In the genomic region with DNA sequence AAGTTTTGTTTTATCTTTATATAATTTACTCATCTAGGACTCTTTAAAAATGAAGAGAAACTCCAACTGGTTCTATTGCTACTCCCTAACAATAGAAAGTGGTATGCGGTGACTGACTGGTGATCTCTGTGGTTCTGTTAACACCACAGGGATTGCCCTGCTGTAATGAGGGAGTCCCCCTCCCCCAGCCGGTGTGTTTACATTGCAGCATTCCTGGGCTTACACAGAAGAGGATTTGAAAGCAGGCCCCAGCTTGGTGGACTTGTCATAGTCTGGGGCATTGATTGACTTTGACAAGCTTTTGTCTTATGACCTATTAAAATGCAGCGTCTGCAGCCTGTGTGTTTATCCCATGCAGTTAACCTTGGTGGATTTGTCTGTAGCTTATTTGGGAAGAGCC, we compare ENCODE assay signal across 9 mouse cellular contexts.
DNase-seq lines count a peak whose midpoint lies in the region; ATAC-seq and TF ChIP-seq lines count a peak whose summit lies in the region.
"Had no signal": no experiment of that assay in that cellular context is flagged by ENCODE, and none has a peak within 500 bp of the region (broad histone marks: within the 10 kb centered on the region; RNA-seq: fewer than 3 reads in every experiment).

No protein-coding gene starts in this region.

- TF ChIP-seq CTCF in hindbrain, postnatal 0 days (IDR thresholded peaks at IDR 0.05; ENCODE audit: low read depth), result no peak
- no peak for TF ChIP-seq CTCF in cerebellum, adult 2 months (IDR thresholded peaks at IDR 0.05; ENCODE audit: borderline replicate concordance, insufficient read depth, low read depth, low read length)

- no peak overlapping the region for H3K9ac ChIP-seq in hindbrain, embryonic 11.5 days (ENCODE audit: low read depth, low read length)
- H3K9ac ChIP-seq in hindbrain, postnatal 0 days (replicated peaks; ENCODE audit: low read length), result no peak overlapping the region
- no peak overlapping the region for H3K9ac ChIP-seq in hindbrain, embryonic 13.5 days

- no peaks in the 10 kb centered on the region for H3K36me3 ChIP-seq in hindbrain, embryonic 11.5 days (ENCODE audit: control insufficient read depth, insufficient read depth, low read length)
- H3K36me3 ChIP-seq in hindbrain, postnatal 0 days (ENCODE audit: insufficient read depth, low read length), result no peaks in the 10 kb centered on the region
- no peaks in the 10 kb centered on the region for H3K36me3 ChIP-seq in hindbrain, embryonic 13.5 days

- no peaks in the 10 kb centered on the region for H3K4me1 ChIP-seq in hindbrain, embryonic 11.5 days (replicated peaks; ENCODE audit: control insufficient read depth, insufficient read depth, low read length)
- H3K4me1 ChIP-seq in hindbrain, postnatal 0 days (ENCODE audit: insufficient read depth, low read length), result no peaks in the 10 kb centered on the region
- H3K4me1 ChIP-seq in hindbrain, embryonic 13.5 days (replicated peaks), result peaks cover 5% of the 10 kb centered on the region
- no peaks in the 10 kb centered on the region for H3K4me1 ChIP-seq in cerebellum, adult 2 months (ENCODE audit: control insufficient read depth, insufficient read depth, low read length)

- TF ChIP-seq POLR2A in cerebellum, adult 2 months (IDR thresholded peaks at IDR 0.05; ENCODE audit: borderline replicate concordance, insufficient read depth, low read length), result no peak

- ATAC-seq in hindbrain, embryonic 11.5 days (ENCODE audit: low FRiP score), result peak; percentile 51; the same call in 1 of the 2 replicates
- ATAC-seq in hindbrain, postnatal 0 days, result no peak
- ATAC-seq in hindbrain, embryonic 13.5 days (ENCODE audit: low FRiP score), result 0 out of 2 replicates have a peak, but pooled peaks have one; percentile 43

- DNase-seq in hindbrain, embryonic 11.5 days (ENCODE audit: low spot score), result no peak
- DNase-seq in hindbrain, postnatal 0 days (ENCODE audit: low spot score), result no peak
- peak; percentile 34 for DNase-seq in 3134 (ENCODE audit: extremely low read depth, insufficient read length, low spot score)
- peak; percentile 99 for DNase-seq in Muller cell, postnatal 12 days (ENCODE audit: inconsistent ontology term)
- DNase-seq in cerebellum, adult 2 months, result no peak
- DNase-seq in left cerebral cortex, postnatal 4 days, result no peak
- no peak for DNase-seq in gastrocnemius, postnatal 10 days
- DNase-seq: cerebellum, adult 11-12 months had no signal

- H3K9me3 ChIP-seq in hindbrain, embryonic 11.5 days (ENCODE audit: control insufficient read depth, low read length), result no peaks in the 10 kb centered on the region
- H3K9me3 ChIP-seq in hindbrain, postnatal 0 days (ENCODE audit: low read length), result no peaks in the 10 kb centered on the region
- H3K9me3 ChIP-seq in hindbrain, embryonic 13.5 days, result no peaks in the 10 kb centered on the region

- no peaks in the 10 kb centered on the region for H3K27me3 ChIP-seq in hindbrain, embryonic 11.5 days (ENCODE audit: control insufficient read depth, insufficient read depth, low read length)
- no peaks in the 10 kb centered on the region for H3K27me3 ChIP-seq in hindbrain, postnatal 0 days (ENCODE audit: insufficient read depth, low read length)
- no peaks in the 10 kb centered on the region for H3K27me3 ChIP-seq in hindbrain, embryonic 13.5 days
- no peaks in the 10 kb centered on the region for H3K27me3 ChIP-seq in cerebellum, adult 2 months (ENCODE audit: control insufficient read depth, insufficient read depth, low read length)

- intact Hi-C loops in left cerebral cortex, postnatal 4 days (cut with DNase I), result no loop called here

- WGBS in hindbrain, embryonic 11.5 days, result 8% methylated on average over 3 of the region's 3 CpGs
- WGBS in hindbrain, postnatal 0 days, result 17% methylated on average over 3 of the region's 3 CpGs
- 17% methylated on average over 3 of the region's 3 CpGs for WGBS in hindbrain, embryonic 13.5 days
- WGBS in cerebellum, adult 2 months, result 40% methylated on average over 3 of the region's 3 CpGs

- no peak overlapping the region for H3K27ac ChIP-seq in hindbrain, embryonic 11.5 days (ENCODE audit: low read depth, low read length)
- H3K27ac ChIP-seq in hindbrain, postnatal 0 days, result no peak overlapping the region
- no peak overlapping the region for H3K27ac ChIP-seq in hindbrain, embryonic 13.5 days
- no peak overlapping the region for H3K27ac ChIP-seq in cerebellum, adult 2 months (ENCODE audit: insufficient read depth, low read length)

- no peak overlapping the region for H3K4me3 ChIP-seq in hindbrain, embryonic 11.5 days (ENCODE audit: low read depth, low read length)
- H3K4me3 ChIP-seq in hindbrain, postnatal 0 days (ENCODE audit: low read length), result no peak overlapping the region
- H3K4me3 ChIP-seq in hindbrain, embryonic 13.5 days, result no peak overlapping the region
- H3K4me3 ChIP-seq in cerebellum, adult 2 months (replicated peaks; ENCODE audit: insufficient read depth, low read depth, low read length), result no peak overlapping the region

- H3K4me2 ChIP-seq in hindbrain, embryonic 11.5 days (replicated peaks; ENCODE audit: low read depth, low read length), result no peak overlapping the region
- no peak overlapping the region for H3K4me2 ChIP-seq in hindbrain, postnatal 0 days (ENCODE audit: low read depth, low read length)
- H3K4me2 ChIP-seq in hindbrain, embryonic 13.5 days, result no peak overlapping the region

Comparison
In these comparisons a context has a peak if more than half of its experiments do, and no peak if none do; other contexts are left out.
1. DNase-seq: peak in 3134 (single experiment) and Muller cell, postnatal 12 days (single experiment); none in hindbrain, embryonic 11.5 days (single experiment), hindbrain, postnatal 0 days (single experiment), cerebellum, adult 2 months (0 of 2), left cerebral cortex, postnatal 4 days (single experiment) and gastrocnemius, postnatal 10 days (single experiment).